Mouse (Mus musculus): ENCODE measurements at regions not wholly inside any gene's neighbourhood (a gene's known extent, or its start where the extent isn't known, plus 50 kb on each side); places are given as distances from the start of the nearest gene placed in this dataset.

GRCm38 (mm10) chr12:99058916-99059315 is 138.5 kb downstream of the Ttc8 start:
- no peaks in the 10 kb centered on the region for H3K4me1 ChIP-seq (ENCODE audit: control insufficient read depth, insufficient read depth, insufficient read length, low read length)
- no peaks in the 10 kb centered on the region for H3K36me3 ChIP-seq (ENCODE audit: control insufficient read depth, insufficient read depth, low read length)
- no peaks in the 10 kb centered on the region for H3K27me3 ChIP-seq (ENCODE audit: control insufficient read depth, insufficient read depth, low read length)
- WGBS = 43% methylated on average over 2 of the region's 2 CpGs
- no peak overlapping the region for H3K4me3 ChIP-seq (ENCODE audit: low read depth, low read length)
- TF ChIP-seq POLR2A (IDR thresholded peaks at IDR 0.05; ENCODE audit: low read depth, low read length) (no peak), CTCF (IDR thresholded peaks at IDR 0.05; ENCODE audit: extremely low read depth, insufficient read length, insufficient replicate concordance, low read depth, low read length) (no peak)
- H3K27ac ChIP-seq (ENCODE audit: insufficient read depth, low read depth, low read length) = no peak overlapping the region

- 83% methylated on average over 4 of the region's 4 CpGs for WGBS
Measured at GRCm38 (mm10) chr12:99059491-99059890, 139.1 kb downstream of the Ttc8 start.

GRCm38 (mm10) chr12:99060702-99061101 is 140.3 kb downstream of the Ttc8 start:
- Histone ChIP-seq H3K4me1 (ENCODE audit: control insufficient read depth, insufficient read depth, insufficient read length, low read length) (no peaks in the 10 kb centered on the region), H3K27me3 (ENCODE audit: control insufficient read depth, insufficient read depth, low read length) (no peaks in the 10 kb centered on the region), H3K27ac (ENCODE audit: insufficient read depth, low read depth, low read length) (no peak overlapping the region), H3K36me3 (ENCODE audit: control insufficient read depth, insufficient read depth, low read length) (no peaks in the 10 kb centered on the region), H3K4me3 (ENCODE audit: low read depth, low read length) (no peak overlapping the region)
- 52% methylated on average over 2 of the region's 2 CpGs for WGBS
- TF ChIP-seq POLR2A (IDR thresholded peaks at IDR 0.05; ENCODE audit: low read depth, low read length) = no peak
- TF ChIP-seq CTCF (IDR thresholded peaks at IDR 0.05; ENCODE audit: extremely low read depth, insufficient read length, insufficient replicate concordance, low read depth, low read length) = no peak

More at GRCm38 (mm10) chr12:99059491-99059890, 139.1 kb downstream of the Ttc8 start:
- H3K4me1 ChIP-seq (ENCODE audit: control insufficient read depth, insufficient read depth, insufficient read length, low read length) = no peaks in the 10 kb centered on the region
- no peak for TF ChIP-seq CTCF (IDR thresholded peaks at IDR 0.05; ENCODE audit: extremely low read depth, insufficient read length, insufficient replicate concordance, low read depth, low read length)
- no peak for TF ChIP-seq POLR2A (IDR thresholded peaks at IDR 0.05; ENCODE audit: low read depth, low read length)
- no peak overlapping the region for H3K4me3 ChIP-seq (ENCODE audit: low read depth, low read length)
- H3K27ac ChIP-seq (ENCODE audit: insufficient read depth, low read depth, low read length) = no peak overlapping the region
- no peaks in the 10 kb centered on the region for H3K36me3 ChIP-seq (ENCODE audit: control insufficient read depth, insufficient read depth, low read length)
- no peaks in the 10 kb centered on the region for H3K27me3 ChIP-seq (ENCODE audit: control insufficient read depth, insufficient read depth, low read length)

- no peak for TF ChIP-seq CTCF (IDR thresholded peaks at IDR 0.05; ENCODE audit: extremely low read depth, insufficient read length, insufficient replicate concordance, low read depth, low read length)
- no peak for TF ChIP-seq POLR2A (IDR thresholded peaks at IDR 0.05; ENCODE audit: low read depth, low read length)
- Histone ChIP-seq H3K27me3 (ENCODE audit: control insufficient read depth, insufficient read depth, low read length) (no peaks in the 10 kb centered on the region), H3K4me3 (ENCODE audit: low read depth, low read length) (no peak overlapping the region), H3K4me1 (ENCODE audit: control insufficient read depth, insufficient read depth, insufficient read length, low read length) (no peaks in the 10 kb centered on the region), H3K36me3 (ENCODE audit: control insufficient read depth, insufficient read depth, low read length) (no peaks in the 10 kb centered on the region), H3K27ac (ENCODE audit: insufficient read depth, low read depth, low read length) (no peak overlapping the region)
- 64% methylated on average over 3 of the region's 3 CpGs for WGBS
Measured at GRCm38 (mm10) chr12:99063441-99063840, 143.1 kb downstream of the Ttc8 start.

GRCm38 (mm10) chr12:99063885-99064284 is 143.5 kb downstream of the Ttc8 start:
- 79% methylated on average over 8 of the region's 8 CpGs for WGBS

GRCm38 (mm10) chr12:99067962-99068361 is 147.6 kb downstream of the Ttc8 start:
- no peak overlapping the region for H3K4me3 ChIP-seq (ENCODE audit: low read depth, low read length)
- H3K36me3 ChIP-seq (ENCODE audit: control insufficient read depth, insufficient read depth, low read length) = no peaks in the 10 kb centered on the region
- H3K27me3 ChIP-seq (ENCODE audit: control insufficient read depth, insufficient read depth, low read length) = no peaks in the 10 kb centered on the region
- no peaks in the 10 kb centered on the region for H3K4me1 ChIP-seq (ENCODE audit: control insufficient read depth, insufficient read depth, insufficient read length, low read length)
- TF ChIP-seq CTCF (IDR thresholded peaks at IDR 0.05; ENCODE audit: extremely low read depth, insufficient read length, insufficient replicate concordance, low read depth, low read length) (no peak), POLR2A (IDR thresholded peaks at IDR 0.05; ENCODE audit: low read depth, low read length) (no peak)
- 22% methylated on average over 3 of the region's 3 CpGs for WGBS
- no peak overlapping the region for H3K27ac ChIP-seq (ENCODE audit: insufficient read depth, low read depth, low read length)

More at GRCm38 (mm10) chr12:99063885-99064284, 143.5 kb downstream of the Ttc8 start:
- no peak for TF ChIP-seq CTCF (IDR thresholded peaks at IDR 0.05; ENCODE audit: extremely low read depth, insufficient read length, insufficient replicate concordance, low read depth, low read length)
- no peak for TF ChIP-seq POLR2A (IDR thresholded peaks at IDR 0.05; ENCODE audit: low read depth, low read length)
- Histone ChIP-seq H3K36me3 (ENCODE audit: control insufficient read depth, insufficient read depth, low read length) (no peaks in the 10 kb centered on the region), H3K27me3 (ENCODE audit: control insufficient read depth, insufficient read depth, low read length) (no peaks in the 10 kb centered on the region), H3K27ac (ENCODE audit: insufficient read depth, low read depth, low read length) (no peak overlapping the region), H3K4me1 (ENCODE audit: control insufficient read depth, insufficient read depth, insufficient read length, low read length) (no peaks in the 10 kb centered on the region), H3K4me3 (ENCODE audit: low read depth, low read length) (no peak overlapping the region)

- TF ChIP-seq POLR2A (IDR thresholded peaks at IDR 0.05; ENCODE audit: low read depth, low read length) (no peak), CTCF (IDR thresholded peaks at IDR 0.05; ENCODE audit: extremely low read depth, insufficient read length, insufficient replicate concordance, low read depth, low read length) (no peak)
- no peaks in the 10 kb centered on the region for H3K36me3 ChIP-seq (ENCODE audit: control insufficient read depth, insufficient read depth, low read length)
- H3K27ac ChIP-seq (ENCODE audit: insufficient read depth, low read depth, low read length) = no peak overlapping the region
- H3K27me3 ChIP-seq (ENCODE audit: control insufficient read depth, insufficient read depth, low read length) = no peaks in the 10 kb centered on the region
- H3K4me1 ChIP-seq (ENCODE audit: control insufficient read depth, insufficient read depth, insufficient read length, low read length) = no peaks in the 10 kb centered on the region
- WGBS = 76% methylated on average over 5 of the region's 5 CpGs
- no peak overlapping the region for H3K4me3 ChIP-seq (ENCODE audit: low read depth, low read length)
Measured at GRCm38 (mm10) chr12:99073766-99074165, 153.4 kb downstream of the Ttc8 start.
